Mouse (Mus musculus): ENCODE measurements at regions not wholly inside any gene's neighbourhood (a gene's known extent, or its start where the extent isn't known, plus 50 kb on each side); places are given as distances from the start of the nearest gene placed in this dataset.

- Histone ChIP-seq H3K9ac (ENCODE audit: low read depth, low read length) (no peak overlapping the region), H3K36me3 (ENCODE audit: control insufficient read depth, insufficient read depth, low read length) (no peaks in the 10 kb centered on the region), H3K27ac (replicated peaks; ENCODE audit: low read depth, low read length) (no peak overlapping the region), H3K4me2 (ENCODE audit: low read depth, low read length) (no peak overlapping the region), H3K4me1 (ENCODE audit: control insufficient read depth, insufficient read depth, low read length) (0 out of 2 replicates have a peak, but pooled peaks cover 3% of the 10 kb centered on the region), H3K9me3 (ENCODE audit: control insufficient read depth, low read length) (no peaks in the 10 kb centered on the region), H3K27me3 (replicated peaks; ENCODE audit: control insufficient read depth, insufficient read depth, low read length) (no peaks in the 10 kb centered on the region), H3K4me3 (ENCODE audit: low read depth, low read length) (no peak overlapping the region)
- ATAC-seq (ENCODE audit: low read depth) (no peak), DNase-seq (ENCODE audit: low spot score) (no peak)
- WGBS, result 76% methylated on average over 6 of the region's 6 CpGs
Observed at GRCm38 (mm10) chr3:143238546-143238945, 356.7 kb upstream of the Pkn2 start.

- H3K4me1 ChIP-seq (ENCODE audit: control insufficient read depth, insufficient read depth, low read length), result no peaks in the 10 kb centered on the region
- ATAC-seq (ENCODE audit: low read depth) (no peak), DNase-seq (ENCODE audit: low spot score) (peak; percentile 55)
- no peaks in the 10 kb centered on the region for H3K36me3 ChIP-seq (ENCODE audit: control insufficient read depth, insufficient read depth, low read length)
- 49% methylated on average over 6 of the region's 6 CpGs for WGBS
- H3K4me2 ChIP-seq (ENCODE audit: low read depth, low read length), result no peak overlapping the region
- no peak overlapping the region for H3K4me3 ChIP-seq (ENCODE audit: low read depth, low read length)
- no peaks in the 10 kb centered on the region for H3K9me3 ChIP-seq (ENCODE audit: control insufficient read depth, low read length)
- no peak overlapping the region for H3K27ac ChIP-seq (replicated peaks; ENCODE audit: low read depth, low read length)
- H3K27me3 ChIP-seq (replicated peaks; ENCODE audit: control insufficient read depth, insufficient read depth, low read length), result no peaks in the 10 kb centered on the region
- H3K9ac ChIP-seq (ENCODE audit: low read depth, low read length), result no peak overlapping the region
Observed at GRCm38 (mm10) chr3:143223999-143224729, 342.4 kb upstream of the Pkn2 start.

GRCm38 (mm10) chr3:143193263-143193970 is 311.6 kb upstream of the Pkn2 start:
- ATAC-seq (ENCODE audit: low read depth), result no peak
- H3K4me3 ChIP-seq (ENCODE audit: low read depth, low read length), result no peak overlapping the region
- no peak overlapping the region for H3K4me2 ChIP-seq (ENCODE audit: low read depth, low read length)
- H3K27ac ChIP-seq (replicated peaks; ENCODE audit: low read depth, low read length), result no peak overlapping the region
- WGBS, result 79% methylated on average over 6 of the region's 6 CpGs
- no peaks in the 10 kb centered on the region for H3K36me3 ChIP-seq (ENCODE audit: control insufficient read depth, insufficient read depth, low read length)
- H3K9ac ChIP-seq (ENCODE audit: low read depth, low read length), result no peak overlapping the region
- no peaks in the 10 kb centered on the region for H3K27me3 ChIP-seq (replicated peaks; ENCODE audit: control insufficient read depth, insufficient read depth, low read length)
- DNase-seq (ENCODE audit: low spot score), result no peak
- no peaks in the 10 kb centered on the region for H3K4me1 ChIP-seq (ENCODE audit: control insufficient read depth, insufficient read depth, low read length)
- H3K9me3 ChIP-seq (ENCODE audit: control insufficient read depth, low read length), result no peaks in the 10 kb centered on the region

- no peak overlapping the region for H3K4me2 ChIP-seq (ENCODE audit: low read depth, low read length)
- H3K9me3 ChIP-seq (ENCODE audit: control insufficient read depth, low read length), result no peaks in the 10 kb centered on the region
- no peak overlapping the region for H3K9ac ChIP-seq (ENCODE audit: low read depth, low read length)
- 18% methylated on average over 7 of the region's 7 CpGs for WGBS
- DNase-seq (ENCODE audit: low spot score), result peak; percentile 68
- H3K4me3 ChIP-seq (ENCODE audit: low read depth, low read length), result no peak overlapping the region
- no peaks in the 10 kb centered on the region for H3K4me1 ChIP-seq (ENCODE audit: control insufficient read depth, insufficient read depth, low read length)
- H3K36me3 ChIP-seq (ENCODE audit: control insufficient read depth, insufficient read depth, low read length), result no peaks in the 10 kb centered on the region
- H3K27ac ChIP-seq (replicated peaks; ENCODE audit: low read depth, low read length), result no peak overlapping the region
- no peak for ATAC-seq (ENCODE audit: low read depth)
- H3K27me3 ChIP-seq (replicated peaks; ENCODE audit: control insufficient read depth, insufficient read depth, low read length), result no peaks in the 10 kb centered on the region
Observed at GRCm38 (mm10) chr3:143188931-143189330, 307.1 kb upstream of the Pkn2 start.

GRCm38 (mm10) chr3:143173971-143174370 is 292.2 kb upstream of the Pkn2 start:
- Histone ChIP-seq H3K27me3 (replicated peaks; ENCODE audit: control insufficient read depth, insufficient read depth, low read length) (no peaks in the 10 kb centered on the region), H3K4me3 (ENCODE audit: low read depth, low read length) (no peak overlapping the region), H3K36me3 (ENCODE audit: control insufficient read depth, insufficient read depth, low read length) (no peaks in the 10 kb centered on the region), H3K27ac (replicated peaks; ENCODE audit: low read depth, low read length) (no peak overlapping the region), H3K4me2 (ENCODE audit: low read depth, low read length) (no peak overlapping the region), H3K4me1 (ENCODE audit: control insufficient read depth, insufficient read depth, low read length) (no peaks in the 10 kb centered on the region), H3K9ac (ENCODE audit: low read depth, low read length) (no peak overlapping the region), H3K9me3 (ENCODE audit: control insufficient read depth, low read length) (no peaks in the 10 kb centered on the region)
- no peak for DNase-seq (ENCODE audit: low spot score)
- no peak for ATAC-seq (ENCODE audit: low read depth)
- 87% methylated on average over 4 of the region's 4 CpGs for WGBS

- ATAC-seq (ENCODE audit: low read depth), result no peak
- no peak overlapping the region for H3K4me2 ChIP-seq (ENCODE audit: low read depth, low read length)
Observed at GRCm38 (mm10) chr3:143162444-143162843, 280.6 kb upstream of the Pkn2 start.

GRCm38 (mm10) chr3:143161993-143162392 is 280.2 kb upstream of the Pkn2 start:
- no peaks in the 10 kb centered on the region for H3K36me3 ChIP-seq (ENCODE audit: control insufficient read depth, insufficient read depth, low read length)
- peaks cover 3% of the 10 kb centered on the region; the same call in 1 of the 2 replicates for H3K4me1 ChIP-seq (ENCODE audit: control insufficient read depth, insufficient read depth, low read length)
- H3K27ac ChIP-seq (replicated peaks; ENCODE audit: low read depth, low read length), result no peak overlapping the region
- ATAC-seq (ENCODE audit: low read depth), result no peak
- H3K27me3 ChIP-seq (replicated peaks; ENCODE audit: control insufficient read depth, insufficient read depth, low read length), result no peaks in the 10 kb centered on the region
- no peak overlapping the region for H3K9ac ChIP-seq (ENCODE audit: low read depth, low read length)
- DNase-seq (ENCODE audit: low spot score), result no peak
- no peak overlapping the region for H3K4me3 ChIP-seq (ENCODE audit: low read depth, low read length)
- 79% methylated on average over 6 of the region's 6 CpGs for WGBS
- no peaks in the 10 kb centered on the region for H3K9me3 ChIP-seq (ENCODE audit: control insufficient read depth, low read length)
- H3K4me2 ChIP-seq (ENCODE audit: low read depth, low read length), result no peak overlapping the region

More at GRCm38 (mm10) chr3:143162444-143162843, 280.6 kb upstream of the Pkn2 start:
- Histone ChIP-seq H3K9me3 (ENCODE audit: control insufficient read depth, low read length) (no peaks in the 10 kb centered on the region), H3K9ac (ENCODE audit: low read depth, low read length) (no peak overlapping the region), H3K4me1 (ENCODE audit: control insufficient read depth, insufficient read depth, low read length) (peaks cover 3% of the 10 kb centered on the region; the same call in 1 of the 2 replicates), H3K27ac (replicated peaks; ENCODE audit: low read depth, low read length) (no peak overlapping the region), H3K4me3 (ENCODE audit: low read depth, low read length) (no peak overlapping the region), H3K36me3 (ENCODE audit: control insufficient read depth, insufficient read depth, low read length) (no peaks in the 10 kb centered on the region), H3K27me3 (replicated peaks; ENCODE audit: control insufficient read depth, insufficient read depth, low read length) (no peaks in the 10 kb centered on the region)
- 69% methylated on average over 1 of the region's 1 CpGs for WGBS
- DNase-seq (ENCODE audit: low spot score), result no peak

- Histone ChIP-seq H3K27ac (replicated peaks; ENCODE audit: low read depth, low read length) (no peak overlapping the region), H3K9ac (ENCODE audit: low read depth, low read length) (no peak overlapping the region), H3K4me1 (ENCODE audit: control insufficient read depth, insufficient read depth, low read length) (peaks cover 3% of the 10 kb centered on the region; the same call in 1 of the 2 replicates), H3K9me3 (ENCODE audit: control insufficient read depth, low read length) (no peaks in the 10 kb centered on the region), H3K4me2 (ENCODE audit: low read depth, low read length) (no peak overlapping the region), H3K4me3 (ENCODE audit: low read depth, low read length) (no peak overlapping the region), H3K36me3 (ENCODE audit: control insufficient read depth, insufficient read depth, low read length) (no peaks in the 10 kb centered on the region), H3K27me3 (replicated peaks; ENCODE audit: control insufficient read depth, insufficient read depth, low read length) (no peaks in the 10 kb centered on the region)
- WGBS, result 44% methylated on average over 5 of the region's 5 CpGs
- ATAC-seq (ENCODE audit: low read depth), result no peak
- DNase-seq (ENCODE audit: low spot score), result peak; percentile 14
Observed at GRCm38 (mm10) chr3:143158568-143158967, 276.8 kb upstream of the Pkn2 start.

Measured in embryonic facial prominence, embryonic 14.5 days (tissue).